Mouse (Mus musculus): ENCODE data around the gene Slc6a12.

Gene Slc6a12

GRCm38 (mm10) chr6:121343026-121343770 is at the start of gene Slc6a12:
Gene Slc6a12 (plus strand): TSS chr6:121343076.
- DNase-seq = no peak

DNA sequence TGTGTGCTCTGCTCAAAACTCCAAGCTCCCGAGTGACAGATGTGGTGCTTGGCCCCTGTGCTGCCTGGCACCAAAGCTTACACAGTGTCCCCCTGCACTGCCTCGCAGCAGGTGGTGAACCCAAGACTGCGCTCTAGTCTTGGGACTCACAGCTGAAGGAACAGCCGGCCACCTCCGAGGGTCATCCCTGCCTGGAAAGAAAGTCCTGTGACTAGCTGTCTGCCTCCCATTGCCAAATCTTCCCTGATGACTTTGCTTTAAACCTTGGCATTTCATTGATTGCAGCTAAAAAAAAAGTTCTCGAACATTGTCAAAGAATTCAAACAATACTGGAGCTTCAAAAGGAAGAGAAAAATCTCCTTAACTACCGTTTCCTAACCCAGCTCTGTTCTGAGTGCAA is 43.6 kb upstream of the Slc6a12 start:
- no peak for DNase-seq

DNA sequence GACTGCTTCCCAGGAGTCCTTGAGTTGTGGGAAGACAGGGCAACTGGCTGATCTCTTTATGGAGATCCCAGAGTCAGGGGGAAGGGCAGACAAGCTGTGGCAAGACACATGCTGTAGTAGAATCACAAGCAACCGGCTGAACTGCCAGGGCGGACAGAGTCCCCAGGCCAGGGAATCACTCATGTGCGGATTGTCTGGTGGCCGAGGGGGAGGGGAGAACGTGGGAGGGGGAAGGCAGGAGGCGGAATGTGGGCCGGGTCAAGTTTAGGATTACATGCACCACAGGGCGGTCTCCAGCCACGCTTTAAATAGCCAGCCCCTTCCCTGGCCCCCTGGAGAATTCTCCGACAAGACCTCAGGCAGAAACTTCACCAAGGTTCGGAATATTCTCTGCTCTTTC is 42.9 kb upstream of the Slc6a12 start, which contains the start of gene Slc6a13:
Slc6a13 (plus strand) TSS at position 274 of the 400 bp plus-strand sequence.
- no peak for DNase-seq

- DNase-seq = no peak
Observed at GRCm38 (mm10) chr6:121300504-121300903, 42.4 kb upstream of the Slc6a12 start.

GRCm38 (mm10) chr6:121303466-121304220 is 39.2 kb upstream of the Slc6a12 start:
- no peak for DNase-seq

- DNase-seq = no peak
Observed at GRCm38 (mm10) chr6:121304630-121305029, 38.2 kb upstream of the Slc6a12 start.

DNA sequence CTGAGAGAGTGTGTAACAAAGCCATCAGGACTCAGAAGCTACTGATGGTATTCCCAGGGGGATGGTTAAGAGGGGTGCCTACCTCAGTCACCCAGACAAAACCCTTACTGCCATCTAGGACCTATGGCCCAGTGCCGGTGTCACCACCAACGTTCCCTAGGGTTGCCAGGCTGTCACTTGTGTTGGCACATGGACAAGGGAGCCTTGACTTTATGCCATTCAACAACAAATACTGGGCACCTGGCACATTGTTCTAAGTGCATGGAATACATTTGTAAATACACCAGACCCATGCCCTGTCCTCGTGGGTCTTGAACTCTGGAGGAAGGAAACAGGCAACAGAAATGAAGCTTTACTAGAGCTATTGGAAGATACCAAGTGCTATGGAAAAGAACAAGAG is 37.3 kb upstream of the Slc6a12 start:
- no peak for DNase-seq

DNA sequence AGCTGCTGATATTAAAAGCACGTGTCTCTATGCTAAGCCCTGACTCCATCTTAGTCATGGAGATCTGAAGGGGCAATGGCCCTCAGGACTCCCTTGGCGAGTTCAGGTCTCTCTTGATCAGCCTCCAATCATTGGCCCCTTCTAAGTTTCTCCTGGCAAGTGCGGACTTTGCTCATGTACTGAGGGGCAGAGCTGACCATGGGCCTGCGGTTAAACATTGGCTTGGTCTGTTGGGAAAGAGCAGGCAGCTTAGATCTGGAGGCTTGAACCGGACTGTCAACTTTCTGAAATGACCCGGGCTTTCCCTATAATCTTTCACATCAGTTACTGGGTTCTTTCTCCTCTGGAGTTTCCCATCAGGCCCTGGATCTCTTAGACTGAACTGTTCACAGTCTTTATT is 31.9 kb upstream of the Slc6a12 start:
- no peak for DNase-seq

DNA sequence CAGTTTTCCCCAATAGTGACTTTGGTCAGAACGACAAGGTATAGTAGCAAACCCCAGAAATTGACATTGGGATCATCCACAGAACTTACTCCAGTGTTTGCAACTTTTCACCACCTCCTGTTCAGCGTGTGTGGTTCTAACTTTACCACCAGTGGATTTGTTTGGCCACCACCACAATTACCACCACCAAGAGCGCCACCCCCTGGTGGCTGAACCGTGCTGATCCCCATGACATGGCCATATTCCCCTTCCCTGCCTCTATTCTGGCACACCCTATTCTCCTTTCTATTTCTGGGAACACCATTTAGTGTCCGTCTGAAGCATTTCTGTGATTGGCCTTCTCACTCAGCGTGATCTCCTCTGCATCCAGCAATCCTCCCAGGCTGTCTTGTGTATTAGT is 23.8 kb upstream of the Slc6a12 start:
- no peak for DNase-seq

GRCm38 (mm10) chr6:121322381-121323110 is 20.3 kb upstream of the Slc6a12 start:
- no peak for DNase-seq

GRCm38 (mm10) chr6:121325298-121325697 is 17.6 kb upstream of the Slc6a12 start:
- no peak for DNase-seq

GRCm38 (mm10) chr6:121325740-121326139 is 17.1 kb upstream of the Slc6a12 start:
- DNase-seq = no peak

- no peak for DNase-seq
Observed at GRCm38 (mm10) chr6:121326486-121327069, 16.3 kb upstream of the Slc6a12 start.

DNA sequence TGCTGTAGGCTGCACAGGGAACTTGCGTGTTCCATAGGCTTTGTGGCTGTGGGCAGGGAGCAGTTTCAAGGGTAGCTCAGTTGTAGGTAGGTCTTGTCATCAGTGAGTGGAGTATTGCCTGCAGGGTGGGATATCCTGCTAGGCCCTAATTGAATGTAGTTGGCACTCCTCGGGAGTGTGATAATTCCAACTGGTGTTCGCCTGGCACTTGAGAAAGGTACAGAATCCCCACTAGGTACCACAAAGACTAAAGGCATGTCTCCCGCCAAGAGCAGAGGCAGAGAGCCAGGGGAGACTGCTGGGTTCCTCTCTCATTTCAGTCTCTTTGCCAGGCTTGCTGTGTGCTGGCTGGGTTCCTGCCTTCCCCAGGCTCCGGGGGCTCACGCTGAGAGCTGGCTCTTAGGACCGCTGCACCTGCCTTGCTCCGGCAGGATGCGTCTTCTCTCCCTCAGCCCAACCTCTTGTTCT is 14.4 kb upstream of the Slc6a12 start:
- DNase-seq = peak; percentile 89

DNA sequence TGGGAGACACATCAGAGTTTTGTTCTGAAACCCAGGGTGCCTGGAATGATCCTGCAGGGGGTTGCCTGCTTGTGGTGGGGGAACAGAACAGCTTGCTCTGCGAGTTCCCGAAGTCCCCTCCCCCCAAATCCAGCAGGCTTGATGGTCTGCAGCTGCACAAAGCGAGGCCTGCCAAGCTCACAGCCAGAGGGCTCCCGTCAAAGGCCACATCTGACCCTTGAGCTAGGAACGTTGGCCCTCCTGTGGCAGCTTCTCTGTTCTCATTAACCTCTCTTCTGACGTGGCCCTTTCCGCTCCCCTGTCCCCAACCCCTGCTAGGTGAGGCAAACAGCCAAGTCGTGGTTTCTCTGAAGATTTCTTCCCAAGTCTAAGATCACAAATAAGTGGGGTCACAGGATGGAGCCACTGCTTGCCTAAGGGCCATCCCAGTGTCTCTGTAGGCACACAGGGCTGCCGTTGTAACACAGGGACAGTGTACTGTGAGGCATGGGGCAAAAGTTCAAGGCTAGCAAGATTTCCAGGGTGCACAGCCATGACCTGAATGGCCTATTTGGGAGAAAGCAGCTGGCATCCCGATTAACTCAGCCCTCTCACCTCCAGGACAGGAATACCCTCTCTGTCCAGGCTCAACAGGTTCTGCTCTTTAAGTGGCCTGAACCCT is 12.9 kb upstream of the Slc6a12 start:
- DNase-seq = peak; percentile 26

- DNase-seq = no peak
Observed at GRCm38 (mm10) chr6:121335841-121336240, 7.0 kb upstream of the Slc6a12 start.

- DNase-seq = no peak
Observed at GRCm38 (mm10) chr6:121336558-121336957, 6.3 kb upstream of the Slc6a12 start.

DNA sequence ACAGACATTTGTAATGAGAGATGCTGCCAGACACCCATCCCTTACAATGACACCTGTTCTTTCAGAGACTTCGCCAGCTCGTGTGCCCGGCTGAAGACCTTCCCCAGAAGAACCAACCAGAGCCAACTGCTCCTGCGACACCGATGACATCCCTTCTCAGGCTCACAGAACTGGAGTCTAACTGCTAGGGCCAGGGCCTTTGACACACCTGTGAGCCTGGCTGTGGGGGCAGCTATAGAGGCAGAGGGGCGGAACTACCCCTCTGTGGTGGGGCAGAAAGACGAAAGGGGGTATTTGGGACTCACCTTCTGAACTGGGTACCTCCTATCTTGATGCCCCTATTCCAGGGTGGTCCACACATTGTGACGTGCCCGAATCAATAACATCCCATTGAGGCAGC is 5.6 kb upstream of the Slc6a12 start:
- DNase-seq = no peak

GRCm38 (mm10) chr6:121337770-121338518 is 4.9 kb upstream of the Slc6a12 start:
- peak; percentile 56 for DNase-seq

DNA sequence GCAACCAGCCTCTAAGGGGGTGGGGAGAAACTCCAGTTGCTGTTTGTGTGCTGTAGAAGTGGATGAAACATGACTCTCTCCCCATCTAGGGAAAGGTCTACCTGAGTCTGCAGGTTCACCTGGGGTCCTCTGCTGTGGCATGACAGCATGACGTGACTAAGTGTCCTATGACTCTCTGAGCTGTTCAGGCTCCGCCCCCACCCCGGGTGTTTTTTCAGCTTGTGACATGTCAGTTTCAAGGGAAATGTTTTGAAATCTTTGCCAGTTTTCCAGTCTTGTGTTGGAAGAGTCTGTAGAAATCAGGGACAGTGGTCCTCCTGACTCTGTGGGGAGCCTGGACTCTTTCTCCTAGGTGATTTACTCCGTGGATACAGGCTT is 4.4 kb upstream of the Slc6a12 start:
- no peak for DNase-seq

DNA sequence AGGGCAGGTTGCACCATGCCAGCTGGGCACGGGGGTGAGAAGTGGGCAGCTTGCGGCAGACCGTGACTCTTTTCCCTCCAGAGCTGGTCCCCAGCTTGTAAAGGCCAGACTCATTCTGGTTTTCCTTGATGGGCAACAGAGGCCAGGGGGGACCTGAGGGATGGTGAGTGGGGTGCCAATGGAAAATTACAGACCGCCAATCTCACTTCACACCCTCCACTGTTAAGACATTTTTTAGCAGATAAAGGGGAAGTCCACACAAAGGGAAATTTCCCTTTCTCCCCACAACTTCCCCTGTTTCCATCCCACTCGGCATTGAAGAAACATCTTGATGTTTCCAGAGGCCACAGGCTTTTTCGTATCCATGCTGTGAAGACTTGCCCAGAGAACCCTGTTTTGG is 1.2 kb upstream of the Slc6a12 start:
- no peak for DNase-seq

DNA sequence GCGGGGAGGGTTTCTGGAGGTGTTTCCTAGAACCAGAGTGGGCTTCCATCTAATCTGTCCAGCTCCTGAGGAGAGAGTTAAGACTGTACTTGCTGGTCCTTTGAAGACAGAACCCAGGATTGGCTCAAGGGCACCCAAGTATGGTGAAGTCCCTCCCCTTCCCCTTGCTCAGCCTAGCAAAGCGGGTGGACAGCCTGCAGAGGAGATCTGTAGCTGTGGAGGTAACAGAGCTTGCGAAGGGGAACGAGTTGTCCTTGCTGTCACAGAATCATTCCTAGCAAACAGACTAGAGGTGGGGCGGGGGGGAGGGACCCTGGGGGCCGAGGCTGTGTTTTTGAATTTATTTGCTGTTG is 871 bp downstream of the Slc6a12 start:
- DNase-seq = no peak
